Mouse (Mus musculus): ENCODE data around the gene Nav2.

The Nav2 gene

GRCm38 (mm10) chr7:49343081-49343600 lies 434.6 kb downstream of the Nav2 start:
- DNase-seq (ENCODE audit: inconsistent age in 2 of 2, low spot score in 1 of 2) = no peak

- DNase-seq (ENCODE audit: inconsistent age in 2 of 2, low spot score in 1 of 2) = no peak
These were observed 435.4 kb downstream of the Nav2 start for GRCm38 (mm10) chr7:49343752-49344484.

GRCm38 (mm10) chr7:49347338-49348272 lies 439.1 kb downstream of the Nav2 start:
- DNase-seq (ENCODE audit: inconsistent age in 2 of 2, low spot score in 1 of 2) = no peak

- no peak for DNase-seq (ENCODE audit: inconsistent age in 2 of 2, low spot score in 1 of 2)
These were observed 440.1 kb downstream of the Nav2 start for GRCm38 (mm10) chr7:49348636-49349035.

GRCm38 (mm10) chr7:49350321-49351007 lies 441.9 kb downstream of the Nav2 start:
- DNase-seq (ENCODE audit: inconsistent age in 2 of 2, low spot score in 1 of 2) = no peak

GRCm38 (mm10) chr7:49351596-49352258 lies 443.2 kb downstream of the Nav2 start:
- DNase-seq (ENCODE audit: inconsistent age in 2 of 2, low spot score in 1 of 2) = no peak

GRCm38 (mm10) chr7:49357441-49358165 lies 449.1 kb downstream of the Nav2 start:
- DNase-seq (ENCODE audit: inconsistent age in 2 of 2, low spot score in 1 of 2) = no peak

- no peak for DNase-seq (ENCODE audit: inconsistent age in 2 of 2, low spot score in 1 of 2)
These were observed 450.6 kb downstream of the Nav2 start for GRCm38 (mm10) chr7:49359120-49359519.

- DNase-seq (ENCODE audit: inconsistent age in 2 of 2, low spot score in 1 of 2) = no peak
These were observed 452.1 kb downstream of the Nav2 start for GRCm38 (mm10) chr7:49360597-49360996.

- no peak for DNase-seq (ENCODE audit: inconsistent age in 2 of 2, low spot score in 1 of 2)
These were observed 453.1 kb downstream of the Nav2 start for GRCm38 (mm10) chr7:49361465-49362090.

- DNase-seq (ENCODE audit: inconsistent age in 2 of 2, low spot score in 1 of 2) = no peak
These were observed 456.1 kb downstream of the Nav2 start for GRCm38 (mm10) chr7:49364486-49365162.

- no peak for DNase-seq (ENCODE audit: inconsistent age in 2 of 2, low spot score in 1 of 2)
These were observed 460.1 kb downstream of the Nav2 start for GRCm38 (mm10) chr7:49368590-49368989.

- no peak for DNase-seq (ENCODE audit: inconsistent age in 2 of 2, low spot score in 1 of 2)
These were observed 460.5 kb downstream of the Nav2 start for GRCm38 (mm10) chr7:49369006-49369405.

- no peak for DNase-seq (ENCODE audit: inconsistent age in 2 of 2, low spot score in 1 of 2)
These were observed 461.4 kb downstream of the Nav2 start for GRCm38 (mm10) chr7:49369809-49370473.

- no peak for DNase-seq (ENCODE audit: inconsistent age in 2 of 2, low spot score in 1 of 2)
These were observed 462.8 kb downstream of the Nav2 start for GRCm38 (mm10) chr7:49371345-49371744.

GRCm38 (mm10) chr7:49371972-49372371 lies 463.5 kb downstream of the Nav2 start:
- DNase-seq (ENCODE audit: inconsistent age in 2 of 2, low spot score in 1 of 2) = peak in 1 of 2 experiments; percentile 50

GRCm38 (mm10) chr7:49373173-49373572 lies 464.7 kb downstream of the Nav2 start:
- no peak for DNase-seq (ENCODE audit: inconsistent age in 2 of 2, low spot score in 1 of 2)

GRCm38 (mm10) chr7:49373661-49374060 lies 465.1 kb downstream of the Nav2 start:
- no peak for DNase-seq (ENCODE audit: inconsistent age in 2 of 2, low spot score in 1 of 2)

Measured in adrenal gland, adult (tissue).